Comparison of ENCODE assay signal across 7 mouse cellular contexts in the genomic region with DNA sequence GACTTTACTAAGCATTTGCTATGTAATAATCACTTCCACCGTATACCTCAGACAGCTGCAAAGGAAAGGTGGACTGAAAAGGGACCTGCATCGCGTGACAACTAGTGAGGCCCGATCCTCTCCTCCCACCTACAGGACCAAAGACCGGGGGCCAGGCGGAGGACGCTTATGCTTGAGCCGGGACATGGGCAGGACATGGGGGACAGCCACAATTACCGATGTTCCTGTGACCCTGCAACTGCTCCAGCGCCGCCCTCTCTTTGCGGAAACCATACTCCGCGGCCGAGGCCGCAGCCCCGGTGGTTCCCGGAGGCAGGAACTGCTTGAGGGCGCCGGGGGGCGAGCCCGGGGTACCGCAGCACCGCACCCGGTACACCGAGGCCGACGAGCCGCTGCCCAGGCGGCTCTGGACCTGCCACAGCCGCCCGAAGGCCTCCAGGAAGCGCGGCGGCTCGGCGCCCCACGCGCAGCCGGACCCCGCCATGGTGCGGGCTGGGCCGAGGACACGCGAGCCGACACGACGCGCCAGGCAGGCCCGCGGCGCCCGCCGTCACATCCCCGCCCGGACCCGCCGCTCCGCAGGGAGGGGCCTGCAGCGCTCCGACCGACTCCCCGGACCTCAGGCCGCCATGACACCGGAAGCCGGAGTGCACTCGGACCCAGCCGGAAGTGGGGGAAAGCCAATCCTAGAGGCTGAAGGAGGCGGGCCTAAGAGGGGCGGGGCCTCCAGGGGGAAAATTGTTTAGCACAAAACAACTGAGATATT. TPM values are rescaled to one million over a fixed set of nuclear protein-coding genes. Genes with fewer than 3 reads are reported as not detected.
DNase-seq lines count a peak whose midpoint lies in the region; ATAC-seq and TF ChIP-seq lines count a peak whose summit lies in the region.

A gene (minus strand): TSS at position 641 of the 766 bp plus-strand sequence.

- H3K9ac ChIP-seq in embryonic facial prominence, embryonic 11.5 days (replicated peaks; ENCODE audit: low read length) = peak within 1 kb of the TSS; percentile 92
- H3K9ac ChIP-seq in limb, embryonic 12.5 days (replicated peaks) = peak within 1 kb of the TSS; percentile 97
- H3K9ac ChIP-seq in midbrain, embryonic 15.5 days = peak within 1 kb of the TSS; percentile 79

- peak; percentile 98 for ATAC-seq in embryonic facial prominence, embryonic 11.5 days (replicated peaks; ENCODE audit: insufficient number of reproducible peaks, low FRiP score, low TSS enrichment, low read depth)
- peak; percentile 98 for ATAC-seq in limb, embryonic 12.5 days (ENCODE audit: insufficient number of reproducible peaks, insufficient read depth, low FRiP score, low TSS enrichment, low read depth)
- ATAC-seq in midbrain, embryonic 15.5 days (replicated peaks) = peak; percentile 100

- TF ChIP-seq POLR2A in kidney, adult 2 months (IDR thresholded peaks at IDR 0.05; ENCODE audit: low read depth, low read length) = peak; percentile 36
- peak; percentile 60 for TF ChIP-seq POLR2A in spleen, adult 2 months (IDR thresholded peaks at IDR 0.05; ENCODE audit: low read depth, low read length)

- whole genome bisulfite sequencing in embryonic facial prominence, embryonic 11.5 days = under 1% methylated on average over 61 of the region's 70 CpGs
- WGBS in kidney, adult 2 months = under 1% methylated on average over 70 of the region's 70 CpGs
- WGBS in limb, embryonic 12.5 days = under 1% methylated on average over 69 of the region's 70 CpGs
- WGBS in midbrain, embryonic 15.5 days = under 1% methylated on average over 70 of the region's 70 CpGs
- under 1% methylated on average over 70 of the region's 70 CpGs for WGBS in spleen, adult 2 months

- peak within 1 kb of the TSS; percentile 98 for H3K4me3 ChIP-seq in embryonic facial prominence, embryonic 11.5 days (ENCODE audit: low read depth, low read length)
- peak within 1 kb of the TSS; percentile 95 for H3K4me3 ChIP-seq in kidney, adult 2 months (ENCODE audit: insufficient read depth, low read depth, low read length)
- H3K4me3 ChIP-seq in limb, embryonic 12.5 days (replicated peaks) = peak within 1 kb of the TSS; percentile 99
- peak within 1 kb of the TSS; percentile 71 for H3K4me3 ChIP-seq in midbrain, embryonic 15.5 days
- H3K4me3 ChIP-seq in spleen, adult 2 months (ENCODE audit: extremely low read depth, insufficient read depth, insufficient read length) = peak within 1 kb of the TSS; percentile 64

- H3K9me3 ChIP-seq in embryonic facial prominence, embryonic 11.5 days (replicated peaks; ENCODE audit: control insufficient read depth, low read length) = no peaks in the 10 kb centered on the region
- no peaks in the 10 kb centered on the region for H3K9me3 ChIP-seq in limb, embryonic 12.5 days
- no peaks in the 10 kb centered on the region for H3K9me3 ChIP-seq in midbrain, embryonic 15.5 days

- no peaks in the 10 kb centered on the region for H3K4me1 ChIP-seq in embryonic facial prominence, embryonic 11.5 days (ENCODE audit: control insufficient read depth, insufficient read depth, low read length)
- H3K4me1 ChIP-seq in kidney, adult 2 months (ENCODE audit: control insufficient read depth, insufficient read depth, low read length) = no peaks in the 10 kb centered on the region
- H3K4me1 ChIP-seq in limb, embryonic 12.5 days (replicated peaks) = peaks cover 9% of the 10 kb centered on the region
- peaks cover 9% of the 10 kb centered on the region for H3K4me1 ChIP-seq in midbrain, embryonic 15.5 days
- peaks cover 3% of the 10 kb centered on the region; the same call in 1 of the 2 replicates for H3K4me1 ChIP-seq in spleen, adult 2 months (ENCODE audit: control insufficient read depth, insufficient read depth, insufficient read length)

- no peaks in the 10 kb centered on the region for H3K36me3 ChIP-seq in embryonic facial prominence, embryonic 11.5 days (replicated peaks; ENCODE audit: control insufficient read depth, insufficient read depth, low read depth, low read length)
- peaks cover 2% of the 10 kb centered on the region for H3K36me3 ChIP-seq in kidney, adult 2 months (ENCODE audit: control insufficient read depth, insufficient read depth, low read length)
- H3K36me3 ChIP-seq in limb, embryonic 12.5 days = peaks cover 22% of the 10 kb centered on the region
- peaks cover 6% of the 10 kb centered on the region; the same call in 1 of the 2 replicates for H3K36me3 ChIP-seq in midbrain, embryonic 15.5 days (replicated peaks)
- peaks cover 6% of the 10 kb centered on the region for H3K36me3 ChIP-seq in spleen, adult 2 months (ENCODE audit: control insufficient read depth, insufficient read depth, low read length)

- peak within 1 kb of the TSS; percentile 35; the same call in 1 of the 2 replicates for H3K27ac ChIP-seq in embryonic facial prominence, embryonic 11.5 days (replicated peaks; ENCODE audit: low read depth, low read length)
- H3K27ac ChIP-seq in kidney, adult 2 months (ENCODE audit: insufficient read depth, low read depth, low read length) = peak within 1 kb of the TSS; percentile 76
- H3K27ac ChIP-seq in limb, embryonic 12.5 days = peak within 1 kb of the TSS; percentile 85
- H3K27ac ChIP-seq in midbrain, embryonic 15.5 days = peak within 1 kb of the TSS; percentile 64
- H3K27ac ChIP-seq in spleen, adult 2 months (ENCODE audit: insufficient read depth, low read length) = peak within 1 kb of the TSS; percentile 84

- H3K27me3 ChIP-seq in embryonic facial prominence, embryonic 11.5 days (ENCODE audit: control insufficient read depth, insufficient read depth, low read length) = no peaks in the 10 kb centered on the region
- H3K27me3 ChIP-seq in kidney, adult 2 months (replicated peaks; ENCODE audit: control insufficient read depth, insufficient read depth, low read length) = no peaks in the 10 kb centered on the region
- no peaks in the 10 kb centered on the region for H3K27me3 ChIP-seq in limb, embryonic 12.5 days
- peaks cover 4% of the 10 kb centered on the region; the same call in 1 of the 2 replicates for H3K27me3 ChIP-seq in midbrain, embryonic 15.5 days (replicated peaks)
- no peaks in the 10 kb centered on the region for H3K27me3 ChIP-seq in spleen, adult 2 months (ENCODE audit: control insufficient read depth, insufficient read depth, low read length)

- peak within 1 kb of the TSS; percentile 63 for H3K4me2 ChIP-seq in embryonic facial prominence, embryonic 11.5 days (ENCODE audit: low read depth, low read length)
- H3K4me2 ChIP-seq in limb, embryonic 12.5 days = peak within 1 kb of the TSS; percentile 72
- peak within 1 kb of the TSS; percentile 61 for H3K4me2 ChIP-seq in midbrain, embryonic 15.5 days

- peak; percentile 96 for DNase-seq in adrenal gland, postnatal 14 days
- peak; percentile 95 for DNase-seq in embryonic facial prominence, embryonic 11.5 days (ENCODE audit: low spot score)
- peak; percentile 99 for DNase-seq in heart, adult 11 months
- DNase-seq in kidney, adult 2 months = peak; percentile 95
- DNase-seq in spleen, adult 2 months (ENCODE audit: low read depth in 1 of 2, low spot score in 2 of 2) = peak; percentile 70 to 88

- no peak for TF ChIP-seq CTCF in kidney, adult 2 months (conservative IDR thresholded peaks at IDR 0.05; ENCODE audit: insufficient read depth, insufficient read length, low read depth, low read length)
- TF ChIP-seq CTCF in spleen, adult 2 months (IDR thresholded peaks at IDR 0.05; ENCODE audit: extremely low read depth, insufficient read depth, insufficient read length, insufficient replicate concordance) = no peak

RNA-seq across cellular contexts. Expression of the gene that starts here (rescaled TPM):
- 54.8 and 55.6 TPM in 2 replicates for total RNA-seq in adrenal gland, postnatal 14 days (2021)
- 11.8 and 14.0 TPM in 2 replicates for polyA plus RNA-seq in embryonic facial prominence, embryonic 11.5 days (2014; fragmentation: Nextera tagmentation; extraction: Ambion mirVana)
- polyA plus RNA-seq in kidney, adult 2 months (2012; rRNA removed) = 20.8 and 27.6 TPM in 2 replicates
- 7.7 and 8.9 TPM in 2 replicates for polyA plus RNA-seq in limb, embryonic 12.5 days (2016; fragmentation: Nextera tagmentation; extraction: Ambion mirVana)
- polyA plus RNA-seq in midbrain, embryonic 15.5 days (2015; fragmentation: Nextera tagmentation; extraction: Ambion mirVana) = 9.1 TPM in 2 replicates
- 8.6 and 9.1 TPM in 2 replicates for polyA plus RNA-seq in spleen, adult 2 months (2012; rRNA removed)

Comparison
In these comparisons a context has a peak if more than half of its experiments do, and no peak if none do; other contexts are left out.
1. Peak in every context shown above with its lines: DNase-seq, ATAC-seq, H3K4me3 ChIP-seq and H3K27ac ChIP-seq.
2. H3K27ac ChIP-seq: peak in every context shown above with its lines; median percentile 85 in limb, embryonic 12.5 days; 84 in spleen, adult 2 months; 76 in kidney, adult 2 months; 64 in midbrain, embryonic 15.5 days; 35 in embryonic facial prominence, embryonic 11.5 days.